Mouse (Mus musculus): Measurements from ENCODE around the gene Gm26566. TPM values are rescaled to one million over a fixed set of nuclear protein-coding genes. Genes with fewer than 3 reads are reported as not detected.
"Not testable (repeated sequence)": the region's sequence is repeated elsewhere in the genome, so short reads cannot be mapped to it uniquely, and the experiment has no call there.

Gm26566 gene
- polyA plus RNA-seq, 1 experiment from 2014 or later: 1.1 TPM

GRCm38 (mm10) chr4:88738480-88738879 lies 16.9 kb downstream of the Gm26566 start:
- 3% methylated on average over 2 of the region's 2 CpGs for WGBS
- Histone ChIP-seq H3K9ac (no peak overlapping the region), H3K4me1 (ENCODE audit: insufficient read depth) (peaks cover 5% of the 10 kb centered on the region; the same call in 1 of the 2 replicates), H3K27ac (ENCODE audit: low read depth) (no peak overlapping the region), H3K4me3 (ENCODE audit: low read depth, low read length) (no peak overlapping the region), H3K27me3 (ENCODE audit: insufficient read depth, low read length) (no peaks in the 10 kb centered on the region), H3K36me3 (ENCODE audit: insufficient read depth) (no peaks in the 10 kb centered on the region), H3K9me3 (ENCODE audit: low read depth, low read length) (no peaks in the 10 kb centered on the region), H3K4me2 (no peak overlapping the region)
- ATAC-seq (ENCODE audit: insufficient read depth) (peak; percentile 35; the same call in 1 of the 2 replicates), DNase-seq (peak; percentile 91)
- peak; percentile 85 for TF ChIP-seq CTCF (IDR thresholded peaks at IDR 0.05; ENCODE audit: low read depth)

- TF ChIP-seq CTCF (IDR thresholded peaks at IDR 0.05; ENCODE audit: low read depth): no peak
- H3K27ac ChIP-seq (ENCODE audit: low read depth): no peak overlapping the region
- WGBS: 91% methylated on average over 6 of the region's 6 CpGs
- H3K27me3 ChIP-seq (ENCODE audit: insufficient read depth, low read length): no peaks in the 10 kb centered on the region
- no peak overlapping the region for H3K9ac ChIP-seq
- H3K4me3 ChIP-seq (ENCODE audit: low read depth, low read length): no peak overlapping the region
- ATAC-seq (ENCODE audit: insufficient read depth) (no peak), DNase-seq (no peak)
- H3K9me3 ChIP-seq (ENCODE audit: low read depth, low read length): no peaks in the 10 kb centered on the region
- H3K4me2 ChIP-seq: no peak overlapping the region
- no peaks in the 10 kb centered on the region for H3K36me3 ChIP-seq (ENCODE audit: insufficient read depth)
- peaks cover 5% of the 10 kb centered on the region; the same call in 1 of the 2 replicates for H3K4me1 ChIP-seq (ENCODE audit: insufficient read depth)
Measured at GRCm38 (mm10) chr4:88739036-88739435, 17.4 kb downstream of the Gm26566 start.

- H3K4me1 ChIP-seq (ENCODE audit: insufficient read depth): peaks cover 5% of the 10 kb centered on the region; the same call in 1 of the 2 replicates
- DNase-seq: no peak
- no peak for ATAC-seq (ENCODE audit: insufficient read depth)
- no peak overlapping the region for H3K27ac ChIP-seq (ENCODE audit: low read depth)
- no peak overlapping the region for H3K4me3 ChIP-seq (ENCODE audit: low read depth, low read length)
- no peaks in the 10 kb centered on the region for H3K36me3 ChIP-seq (ENCODE audit: insufficient read depth)
- TF ChIP-seq CTCF (IDR thresholded peaks at IDR 0.05; ENCODE audit: low read depth): no peak
- H3K9me3 ChIP-seq (ENCODE audit: low read depth, low read length): no peaks in the 10 kb centered on the region
- WGBS: 84% methylated on average over 4 of the region's 4 CpGs
- H3K4me2 ChIP-seq: no peak overlapping the region
- H3K9ac ChIP-seq: no peak overlapping the region
- no peaks in the 10 kb centered on the region for H3K27me3 ChIP-seq (ENCODE audit: insufficient read depth, low read length)
Measured at GRCm38 (mm10) chr4:88741426-88741825, 19.8 kb downstream of the Gm26566 start.

GRCm38 (mm10) chr4:88742771-88743371 lies 21.3 kb downstream of the Gm26566 start:
- Histone ChIP-seq H3K9ac (no peak overlapping the region), H3K4me1 (ENCODE audit: insufficient read depth) (peaks cover 5% of the 10 kb centered on the region; the same call in 1 of the 2 replicates), H3K4me2 (no peak overlapping the region), H3K27me3 (ENCODE audit: insufficient read depth, low read length) (no peaks in the 10 kb centered on the region), H3K36me3 (ENCODE audit: insufficient read depth) (no peaks in the 10 kb centered on the region), H3K9me3 (ENCODE audit: low read depth, low read length) (no peaks in the 10 kb centered on the region), H3K27ac (ENCODE audit: low read depth) (no peak overlapping the region), H3K4me3 (ENCODE audit: low read depth, low read length) (no peak overlapping the region)
- 53% methylated on average over 7 of the region's 7 CpGs for WGBS
- TF ChIP-seq CTCF (IDR thresholded peaks at IDR 0.05; ENCODE audit: low read depth): peak; percentile 42
- DNase-seq: peak; percentile 58
- ATAC-seq (ENCODE audit: insufficient read depth): no peak

GRCm38 (mm10) chr4:88744207-88744606 lies 22.6 kb downstream of the Gm26566 start:
- ATAC-seq (ENCODE audit: insufficient read depth) (no peak; the same call in 1 of the 2 replicates), DNase-seq (no peak)
- H3K36me3 ChIP-seq (ENCODE audit: insufficient read depth): no peaks in the 10 kb centered on the region
- H3K27ac ChIP-seq (ENCODE audit: low read depth): no peak overlapping the region
- no peaks in the 10 kb centered on the region for H3K27me3 ChIP-seq (ENCODE audit: insufficient read depth, low read length)
- no peak overlapping the region for H3K4me2 ChIP-seq
- WGBS: 69% methylated on average over 3 of the region's 3 CpGs
- H3K9me3 ChIP-seq (ENCODE audit: low read depth, low read length): no peaks in the 10 kb centered on the region
- TF ChIP-seq CTCF (IDR thresholded peaks at IDR 0.05; ENCODE audit: low read depth): no peak
- H3K4me3 ChIP-seq (ENCODE audit: low read depth, low read length): no peak overlapping the region
- H3K4me1 ChIP-seq (ENCODE audit: insufficient read depth): peaks cover 5% of the 10 kb centered on the region; the same call in 1 of the 2 replicates
- no peak overlapping the region for H3K9ac ChIP-seq

GRCm38 (mm10) chr4:88749926-88750325 lies 28.3 kb downstream of the Gm26566 start:
- 49% methylated on average over 6 of the region's 6 CpGs for WGBS
- Histone ChIP-seq H3K27ac (ENCODE audit: low read depth) (no peak overlapping the region), H3K36me3 (ENCODE audit: insufficient read depth) (no peaks in the 10 kb centered on the region), H3K4me3 (ENCODE audit: low read depth, low read length) (no peak overlapping the region), H3K9me3 (ENCODE audit: low read depth, low read length) (no peaks in the 10 kb centered on the region), H3K4me2 (no peak overlapping the region), H3K27me3 (ENCODE audit: insufficient read depth, low read length) (no peaks in the 10 kb centered on the region), H3K4me1 (ENCODE audit: insufficient read depth) (no peaks in the 10 kb centered on the region), H3K9ac (no peak overlapping the region)
- no peak for TF ChIP-seq CTCF (IDR thresholded peaks at IDR 0.05; ENCODE audit: low read depth)
- no peak for ATAC-seq (ENCODE audit: insufficient read depth)
- DNase-seq: no peak

GRCm38 (mm10) chr4:88754818-88755340 lies 33.3 kb downstream of the Gm26566 start, which contains the start of gene Gm13271:
Gm13271 (plus strand) TSS chr4:88754868.
- not testable (repeated sequence) for H3K4me3 ChIP-seq (ENCODE audit: low read depth, low read length); H3K9ac ChIP-seq; H3K9me3 ChIP-seq (ENCODE audit: low read depth, low read length); DNase-seq; H3K4me2 ChIP-seq; ATAC-seq (ENCODE audit: insufficient read depth); H3K27me3 ChIP-seq (ENCODE audit: insufficient read depth, low read length); H3K4me1 ChIP-seq (ENCODE audit: insufficient read depth); H3K36me3 ChIP-seq (ENCODE audit: insufficient read depth); H3K27ac ChIP-seq (ENCODE audit: low read depth)
- WGBS: 73% methylated on average over 15 of the region's 15 CpGs
- 0 out of 2 replicates have a peak, but pooled peaks have one; percentile 16 for TF ChIP-seq CTCF (IDR thresholded peaks at IDR 0.05; ENCODE audit: low read depth)

- peak overlapping the region; percentile 97 for H3K27ac ChIP-seq (ENCODE audit: low read depth)
- H3K4me1 ChIP-seq (ENCODE audit: insufficient read depth); H3K36me3 ChIP-seq (ENCODE audit: insufficient read depth); H3K27me3 ChIP-seq (ENCODE audit: insufficient read depth, low read length); H3K9me3 ChIP-seq (ENCODE audit: low read depth, low read length); ATAC-seq (ENCODE audit: insufficient read depth): not testable (repeated sequence)
- peak; percentile 48 for DNase-seq
- 9% methylated on average over 28 of the region's 31 CpGs for WGBS
- peak overlapping the region; percentile 46 for H3K4me3 ChIP-seq (ENCODE audit: low read depth, low read length)
- peak overlapping the region; percentile 67 for H3K9ac ChIP-seq
- H3K4me2 ChIP-seq: peak overlapping the region; percentile 68
Measured at GRCm38 (mm10) chr4:88756581-88757513, 35.2 kb downstream of the Gm26566 start.

Measured in lung, embryonic 14.5 days (tissue).